Mouse (Mus musculus) embryonic facial prominence, embryonic 12.5 days (tissue): ENCODE results near the gene Klhl6. TPM values are rescaled to one million over a fixed set of nuclear protein-coding genes. Genes with fewer than 3 reads are reported as not detected.

Experiments used
- ATAC-seq: fragments of 200-750 bp; cut with Nextera tagmentation; 2 replicates; pipeline ENCODE4 v1.8.0; 2017; ENCODE audit not compliant: insufficient number of reproducible peaks, insufficient read depth, low FRiP score, low TSS enrichment
- H3K27ac ChIP-seq: fragments of 300-500 bp; sonication (generic); 2 replicates; pipeline ENCODE4 v1.5.1; 2016; ENCODE audit warnings: mild to moderate bottlenecking
- H3K27me3 ChIP-seq: fragments of 300-500 bp; sonication (generic); 2 replicates; pipeline ENCODE4 v1.6.1; 2016; ENCODE audit warnings: mild to moderate bottlenecking, moderate library complexity
- H3K36me3 ChIP-seq: fragments of 300-500 bp; sonication (generic); 2 replicates; pipeline ENCODE4 v1.6.1; 2016; ENCODE audit warnings: mild to moderate bottlenecking
- H3K4me1 ChIP-seq: fragments of 300-500 bp; sonication (generic); 2 replicates; pipeline ENCODE4 v1.6.1; 2016
- H3K4me2 ChIP-seq: fragments of 300-500 bp; sonication (generic); replicated peaks from 2 replicates; pipeline ENCODE4 v1.6.1; 2016; ENCODE audit warnings: mild to moderate bottlenecking, moderate library complexity
- H3K4me3 ChIP-seq: fragments of 300-500 bp; sonication (generic); 2 replicates; pipeline ENCODE4 v1.5.1; 2016; ENCODE audit warnings: mild to moderate bottlenecking
- H3K9ac ChIP-seq: fragments of 300-500 bp; sonication (generic); 2 replicates; pipeline ENCODE4 v1.6.1; 2016; ENCODE audit warnings: mild to moderate bottlenecking, moderate library complexity
- H3K9me3 ChIP-seq: fragments of 300-500 bp; sonication (generic); 2 replicates; pipeline ENCODE4 v1.6.1; 2016; ENCODE audit warnings: mild to moderate bottlenecking, moderate library complexity
- WGBS: fragments of 180-500 bp; shearing (Covaris S2); methylation state at CpG from one replicate; pipeline ENCODE4 v1.1.7; 2016; 5-methylcytosine and 5-hydroxymethylcytosine counted together
- polyA plus RNA-seq: library from polyadenylated mRNA; unstranded; fragments of >200 nt; fragmentation: Nextera tagmentation; extraction: Ambion mirVana; gene quantifications from 2 replicates; pipeline ENCODE4 v1.2.1, GENCODE M21; 2016

Gene Klhl6
- polyA plus RNA-seq, 1 experiment from 2014 or later = 8.2 TPM

- Histone ChIP-seq H3K27me3 (no peaks in the 10 kb centered on the region), H3K4me3 (no peak overlapping the region), H3K27ac (no peak overlapping the region), H3K4me1 (no peaks in the 10 kb centered on the region), H3K4me2 (no peak overlapping the region), H3K36me3 (no peaks in the 10 kb centered on the region), H3K9me3 (no peaks in the 10 kb centered on the region), H3K9ac (no peak overlapping the region)
- no peak for ATAC-seq
- WGBS = 87% methylated on average over 4 of the region's 4 CpGs
Observed at GRCm38 (mm10) chr16:19968666-19969065, 14.2 kb downstream of the Klhl6 start.

GRCm38 (mm10) chr16:19967897-19968392 is 14.9 kb downstream of the Klhl6 start:
- Histone ChIP-seq H3K9me3 (no peaks in the 10 kb centered on the region), H3K4me2 (no peak overlapping the region), H3K4me3 (no peak overlapping the region), H3K36me3 (no peaks in the 10 kb centered on the region), H3K9ac (no peak overlapping the region), H3K4me1 (no peaks in the 10 kb centered on the region), H3K27ac (no peak overlapping the region), H3K27me3 (no peaks in the 10 kb centered on the region)
- 96% methylated on average over 1 of the region's 1 CpGs for WGBS
- no peak for ATAC-seq

- Histone ChIP-seq H3K4me1 (no peaks in the 10 kb centered on the region), H3K4me2 (no peak overlapping the region), H3K9ac (no peak overlapping the region), H3K9me3 (no peaks in the 10 kb centered on the region), H3K4me3 (no peak overlapping the region), H3K27me3 (no peaks in the 10 kb centered on the region), H3K36me3 (no peaks in the 10 kb centered on the region), H3K27ac (no peak overlapping the region)
- ATAC-seq = no peak
Observed at GRCm38 (mm10) chr16:19966976-19967375, 15.9 kb downstream of the Klhl6 start.

- H3K4me2 ChIP-seq = no peak overlapping the region
- no peak overlapping the region for H3K4me3 ChIP-seq
- H3K27me3 ChIP-seq = no peaks in the 10 kb centered on the region
- 87% methylated on average over 1 of the region's 1 CpGs for WGBS
- H3K27ac ChIP-seq = no peak overlapping the region
- no peak overlapping the region for H3K9ac ChIP-seq
- no peaks in the 10 kb centered on the region for H3K9me3 ChIP-seq
- H3K36me3 ChIP-seq = no peaks in the 10 kb centered on the region
- H3K4me1 ChIP-seq = no peaks in the 10 kb centered on the region
- ATAC-seq = no peak
Observed at GRCm38 (mm10) chr16:19966437-19966836, 16.4 kb downstream of the Klhl6 start.

GRCm38 (mm10) chr16:19962951-19963350 is 19.9 kb downstream of the Klhl6 start:
- H3K27me3 ChIP-seq = no peaks in the 10 kb centered on the region
- WGBS = 83% methylated on average over 3 of the region's 3 CpGs
- no peak for ATAC-seq
- no peaks in the 10 kb centered on the region for H3K4me1 ChIP-seq
- H3K9me3 ChIP-seq = no peaks in the 10 kb centered on the region
- no peak overlapping the region for H3K4me3 ChIP-seq
- H3K4me2 ChIP-seq = no peak overlapping the region
- no peak overlapping the region for H3K27ac ChIP-seq
- H3K36me3 ChIP-seq = no peaks in the 10 kb centered on the region
- no peak overlapping the region for H3K9ac ChIP-seq

- Histone ChIP-seq H3K9me3 (no peaks in the 10 kb centered on the region), H3K27me3 (no peaks in the 10 kb centered on the region), H3K4me2 (no peak overlapping the region), H3K4me1 (no peaks in the 10 kb centered on the region), H3K9ac (no peak overlapping the region), H3K4me3 (no peak overlapping the region), H3K27ac (no peak overlapping the region), H3K36me3 (no peaks in the 10 kb centered on the region)
- WGBS = 92% methylated on average over 2 of the region's 2 CpGs
- ATAC-seq = no peak
Observed at GRCm38 (mm10) chr16:19961070-19961469, 21.8 kb downstream of the Klhl6 start.

- 60% methylated on average over 4 of the region's 4 CpGs for WGBS
- Histone ChIP-seq H3K4me1 (no peaks in the 10 kb centered on the region), H3K9ac (no peak overlapping the region), H3K36me3 (no peaks in the 10 kb centered on the region), H3K27ac (no peak overlapping the region), H3K27me3 (no peaks in the 10 kb centered on the region), H3K4me2 (no peak overlapping the region), H3K4me3 (no peak overlapping the region), H3K9me3 (no peaks in the 10 kb centered on the region)
- no peak for ATAC-seq
Observed at GRCm38 (mm10) chr16:19960407-19961058, 22.3 kb downstream of the Klhl6 start.

GRCm38 (mm10) chr16:19957051-19957450 is 25.8 kb downstream of the Klhl6 start:
- Histone ChIP-seq H3K27ac (no peak overlapping the region), H3K4me1 (no peaks in the 10 kb centered on the region), H3K9me3 (no peaks in the 10 kb centered on the region), H3K9ac (no peak overlapping the region), H3K36me3 (no peaks in the 10 kb centered on the region), H3K4me2 (no peak overlapping the region), H3K4me3 (no peak overlapping the region), H3K27me3 (no peaks in the 10 kb centered on the region)
- WGBS = 82% methylated on average over 5 of the region's 5 CpGs
- ATAC-seq = no peak

- Histone ChIP-seq H3K4me3 (no peak overlapping the region), H3K36me3 (no peaks in the 10 kb centered on the region), H3K4me1 (no peaks in the 10 kb centered on the region), H3K4me2 (no peak overlapping the region), H3K27ac (no peak overlapping the region), H3K9me3 (no peaks in the 10 kb centered on the region), H3K9ac (no peak overlapping the region), H3K27me3 (no peaks in the 10 kb centered on the region)
- no peak for ATAC-seq
- WGBS = 82% methylated on average over 3 of the region's 3 CpGs
Observed at GRCm38 (mm10) chr16:19947336-19947735, 35.5 kb downstream of the Klhl6 start.

- Histone ChIP-seq H3K36me3 (no peaks in the 10 kb centered on the region), H3K27ac (no peak overlapping the region), H3K9ac (no peak overlapping the region), H3K4me1 (no peaks in the 10 kb centered on the region), H3K27me3 (no peaks in the 10 kb centered on the region), H3K4me3 (no peak overlapping the region), H3K4me2 (no peak overlapping the region), H3K9me3 (no peaks in the 10 kb centered on the region)
- WGBS = 71% methylated on average over 11 of the region's 11 CpGs
- ATAC-seq = no peak
Observed at GRCm38 (mm10) chr16:19946578-19947298, 36.1 kb downstream of the Klhl6 start.

GRCm38 (mm10) chr16:19920823-19921222 is 62.0 kb downstream of the Klhl6 start:
- Histone ChIP-seq H3K4me2 (no peak overlapping the region), H3K27ac (no peak overlapping the region), H3K27me3 (no peaks in the 10 kb centered on the region), H3K36me3 (no peaks in the 10 kb centered on the region), H3K4me3 (no peak overlapping the region), H3K9me3 (no peaks in the 10 kb centered on the region), H3K4me1 (no peaks in the 10 kb centered on the region), H3K9ac (no peak overlapping the region)
- ATAC-seq = no peak

GRCm38 (mm10) chr16:19918286-19918685 is 64.6 kb downstream of the Klhl6 start:
- WGBS = 83% methylated on average over 1 of the region's 1 CpGs
- no peak overlapping the region for H3K4me3 ChIP-seq
- H3K27me3 ChIP-seq = no peaks in the 10 kb centered on the region
- no peak overlapping the region for H3K4me2 ChIP-seq
- no peak overlapping the region for H3K9ac ChIP-seq
- H3K27ac ChIP-seq = no peak overlapping the region
- no peaks in the 10 kb centered on the region for H3K36me3 ChIP-seq
- no peaks in the 10 kb centered on the region for H3K4me1 ChIP-seq
- no peak for ATAC-seq
- H3K9me3 ChIP-seq = no peaks in the 10 kb centered on the region
